In the genomic region with DNA sequence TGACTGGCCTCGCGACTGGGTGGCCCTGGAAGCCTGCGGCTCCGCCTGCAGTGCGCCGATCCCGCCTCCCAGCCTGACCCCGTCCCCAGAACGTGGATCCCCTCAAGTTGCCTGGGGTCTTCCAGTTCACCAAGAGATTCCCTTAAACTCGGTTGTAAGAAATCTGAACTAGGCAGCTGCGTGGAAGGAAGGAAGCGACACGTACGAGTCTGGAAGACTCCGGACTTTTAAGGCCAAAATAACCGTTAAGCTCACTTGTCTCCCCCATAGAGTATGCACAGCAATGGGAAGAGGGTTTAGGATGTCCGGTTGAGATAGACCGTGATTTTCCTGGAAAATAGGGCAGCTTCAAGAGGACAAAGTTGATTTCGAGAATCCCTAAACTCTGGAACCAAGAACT, we compare ENCODE assay signal across 8 mouse cellular contexts. TPM values are rescaled to one million over a fixed set of nuclear protein-coding genes. Genes with fewer than 3 reads are reported as not detected.
DNase-seq lines count a peak whose midpoint lies in the region; ATAC-seq and TF ChIP-seq lines count a peak whose summit lies in the region.

No protein-coding gene starts in this region.

- H3K9me3 ChIP-seq in embryonic facial prominence, embryonic 10.5 days: no peaks in the 10 kb centered on the region
- H3K9me3 ChIP-seq in intestine, embryonic 15.5 days: no peaks in the 10 kb centered on the region
- no peaks in the 10 kb centered on the region for H3K9me3 ChIP-seq in neural tube, embryonic 13.5 days

- H3K27me3 ChIP-seq in liver, adult 2 months (ENCODE audit: control insufficient read depth, insufficient read depth, low read length): no peaks in the 10 kb centered on the region
- H3K27me3 ChIP-seq in embryonic facial prominence, embryonic 10.5 days (replicated peaks; ENCODE audit: low read depth, poor library complexity, severe bottlenecking): no peaks in the 10 kb centered on the region; the same call in 1 of the 2 replicates
- H3K27me3 ChIP-seq in intestine, embryonic 15.5 days (replicated peaks): no peaks in the 10 kb centered on the region
- no peaks in the 10 kb centered on the region for H3K27me3 ChIP-seq in neural tube, embryonic 13.5 days

- peak overlapping the region; percentile 85 for H3K27ac ChIP-seq in liver, adult 2 months (replicated peaks; ENCODE audit: insufficient read depth, low read depth, low read length)
- peak overlapping the region; percentile 97 for H3K27ac ChIP-seq in embryonic facial prominence, embryonic 10.5 days (replicated peaks)
- H3K27ac ChIP-seq in intestine, embryonic 15.5 days: peak overlapping the region; percentile 94
- H3K27ac ChIP-seq in neural tube, embryonic 13.5 days (replicated peaks): peak overlapping the region; percentile 98

- under 1% methylated on average over 19 of the region's 19 CpGs for WGBS in liver, adult 2 months
- WGBS in embryonic facial prominence, embryonic 10.5 days: 6% methylated on average over 19 of the region's 19 CpGs
- 3% methylated on average over 19 of the region's 19 CpGs for WGBS in intestine, embryonic 15.5 days
- 3% methylated on average over 19 of the region's 19 CpGs for WGBS in neural tube, embryonic 13.5 days

- peak overlapping the region; percentile 94 for H3K9ac ChIP-seq in liver, adult 2 months (ENCODE audit: low read depth, low read length)
- H3K9ac ChIP-seq in intestine, embryonic 15.5 days: peak overlapping the region; percentile 96
- peak overlapping the region; percentile 90 for H3K9ac ChIP-seq in neural tube, embryonic 13.5 days

- H3K4me1 ChIP-seq in liver, adult 2 months (ENCODE audit: control insufficient read depth, insufficient read depth, low read length): peaks cover 10% of the 10 kb centered on the region
- H3K4me1 ChIP-seq in embryonic facial prominence, embryonic 10.5 days: peaks cover 76% of the 10 kb centered on the region
- H3K4me1 ChIP-seq in intestine, embryonic 15.5 days (replicated peaks): peaks cover 43% of the 10 kb centered on the region
- peaks cover 62% of the 10 kb centered on the region for H3K4me1 ChIP-seq in neural tube, embryonic 13.5 days (replicated peaks)

- no peak for ATAC-seq in intestine, embryonic 15.5 days
- no peak for ATAC-seq in neural tube, embryonic 13.5 days (ENCODE audit: low read depth)

- peak overlapping the region; percentile 83 for H3K4me3 ChIP-seq in liver, adult 2 months (ENCODE audit: insufficient read depth, low read depth, low read length)
- H3K4me3 ChIP-seq in embryonic facial prominence, embryonic 10.5 days: peak overlapping the region; percentile 86
- H3K4me3 ChIP-seq in intestine, embryonic 15.5 days (replicated peaks): peak overlapping the region; percentile 65
- H3K4me3 ChIP-seq in neural tube, embryonic 13.5 days: peak overlapping the region; percentile 64

- no peak for TF ChIP-seq CTCF in liver, adult 2 months (IDR thresholded peaks at IDR 0.05; ENCODE audit: low read depth, low read length)

- H3K4me2 ChIP-seq in intestine, embryonic 15.5 days (replicated peaks): peak overlapping the region; percentile 82
- peak overlapping the region; percentile 74 for H3K4me2 ChIP-seq in neural tube, embryonic 13.5 days

- DNase-seq in liver, adult 2 months (ENCODE audit: extremely low read depth, low read depth, low spot score): no peak
- DNase-seq in liver: no peak
- no peak for DNase-seq in embryonic facial prominence, embryonic 10.5 days (ENCODE audit: low spot score)
- no peak for DNase-seq in cerebellum, adult 8-10 months
- no peak for DNase-seq in frontal cortex, postnatal 10 days (ENCODE audit: low spot score in 2 of 2)
- no peak for DNase-seq in frontal cortex, postnatal 36 days (ENCODE audit: low spot score in 2 of 2)

- no peaks in the 10 kb centered on the region for H3K79me2 ChIP-seq in liver, adult 2 months (ENCODE audit: control insufficient read depth, insufficient read depth, low read length)

- no peaks in the 10 kb centered on the region for H3K36me3 ChIP-seq in liver, adult 2 months (ENCODE audit: control insufficient read depth, insufficient read depth, low read length)
- no peaks in the 10 kb centered on the region for H3K36me3 ChIP-seq in embryonic facial prominence, embryonic 10.5 days (replicated peaks)
- H3K36me3 ChIP-seq in intestine, embryonic 15.5 days: no peaks in the 10 kb centered on the region
- no peaks in the 10 kb centered on the region for H3K36me3 ChIP-seq in neural tube, embryonic 13.5 days

- no peak for TF ChIP-seq POLR2A in liver, adult 2 months (IDR thresholded peaks at IDR 0.05; ENCODE audit: extremely low read depth, insufficient read depth, low read length)

RNA-seq across cellular contexts. Expression of a gene that starts 1.8 kb away (rescaled TPM):
- total RNA-seq in liver, adult 2 months (2014; rRNA removed): 0.65 and 0.94 TPM in 2 replicates
- 2.5 and 3.4 TPM in 2 replicates for polyA plus RNA-seq in liver, adult 2 months (2012; rRNA removed)
- 9.4 and 10.1 TPM in 2 replicates for polyA plus RNA-seq in embryonic facial prominence, embryonic 10.5 days (2016; fragmentation: Nextera tagmentation; extraction: Ambion mirVana)
- 10.1 TPM in 2 replicates for polyA plus RNA-seq in intestine, embryonic 15.5 days (2015; fragmentation: Nextera tagmentation; extraction: Ambion mirVana)
- 4.8 and 5.3 TPM in 2 replicates for polyA plus RNA-seq in neural tube, embryonic 13.5 days (2015; fragmentation: Nextera tagmentation; extraction: Ambion mirVana)

RNA-seq across cellular contexts. Expression of a gene that starts 3.3 kb away (rescaled TPM):
- 10.9 and 17.1 TPM in 2 replicates for total RNA-seq in liver, adult 2 months (2014; rRNA removed)
- 19.5 and 21.1 TPM in 2 replicates for polyA plus RNA-seq in liver, adult 2 months (2012; rRNA removed)
- 18.2 and 19.5 TPM in 2 replicates for polyA plus RNA-seq in embryonic facial prominence, embryonic 10.5 days (2016; fragmentation: Nextera tagmentation; extraction: Ambion mirVana)
- 8.0 and 8.8 TPM in 2 replicates for polyA plus RNA-seq in intestine, embryonic 15.5 days (2015; fragmentation: Nextera tagmentation; extraction: Ambion mirVana)
- polyA plus RNA-seq in neural tube, embryonic 13.5 days (2015; fragmentation: Nextera tagmentation; extraction: Ambion mirVana): 9.2 and 10.2 TPM in 2 replicates

RNA-seq across cellular contexts. Expression of a gene that starts 9.8 kb away (rescaled TPM):
- total RNA-seq in liver, adult 2 months (2014; rRNA removed): 0.07 and 0.09 TPM in 2 replicates
- polyA plus RNA-seq in liver, adult 2 months (2012; rRNA removed): 0.21 and 0.29 TPM in 2 replicates
- polyA plus RNA-seq in embryonic facial prominence, embryonic 10.5 days (2016; fragmentation: Nextera tagmentation; extraction: Ambion mirVana): 2.6 and 3.6 TPM in 2 replicates
- polyA plus RNA-seq in intestine, embryonic 15.5 days (2015; fragmentation: Nextera tagmentation; extraction: Ambion mirVana): 2.7 and 3.0 TPM in 2 replicates
- polyA plus RNA-seq in neural tube, embryonic 13.5 days (2015; fragmentation: Nextera tagmentation; extraction: Ambion mirVana): 2.0 and 2.2 TPM in 2 replicates

RNA-seq across cellular contexts. Expression of a gene that starts 15.7 kb away (rescaled TPM):
- 23.0 and 31.5 TPM in 2 replicates for total RNA-seq in liver, adult 2 months (2014; rRNA removed)
- 155 and 182 TPM in 2 replicates for polyA plus RNA-seq in liver, adult 2 months (2012; rRNA removed)
- polyA plus RNA-seq in embryonic facial prominence, embryonic 10.5 days (2016; fragmentation: Nextera tagmentation; extraction: Ambion mirVana): 165 and 172 TPM in 2 replicates
- polyA plus RNA-seq in intestine, embryonic 15.5 days (2015; fragmentation: Nextera tagmentation; extraction: Ambion mirVana): 165 and 174 TPM in 2 replicates
- 260 and 270 TPM in 2 replicates for polyA plus RNA-seq in neural tube, embryonic 13.5 days (2015; fragmentation: Nextera tagmentation; extraction: Ambion mirVana)

RNA-seq across cellular contexts. Expression of a gene that starts 16.2 kb away (rescaled TPM):
- total RNA-seq in liver, adult 2 months (2014; rRNA removed): 4.3 and 4.8 TPM in 2 replicates
- 31.8 and 40.5 TPM in 2 replicates for polyA plus RNA-seq in liver, adult 2 months (2012; rRNA removed)
- polyA plus RNA-seq in embryonic facial prominence, embryonic 10.5 days (2016; fragmentation: Nextera tagmentation; extraction: Ambion mirVana): 51.3 and 56.1 TPM in 2 replicates
- polyA plus RNA-seq in intestine, embryonic 15.5 days (2015; fragmentation: Nextera tagmentation; extraction: Ambion mirVana): 51.2 and 60.8 TPM in 2 replicates
- polyA plus RNA-seq in neural tube, embryonic 13.5 days (2015; fragmentation: Nextera tagmentation; extraction: Ambion mirVana): 89.5 and 99.6 TPM in 2 replicates
